Mouse (Mus musculus): Measurements from ENCODE around the gene Dennd2a. TPM values are rescaled to one million over a fixed set of nuclear protein-coding genes. Genes with fewer than 3 reads are reported as not detected.
"Not testable (repeated sequence)": the region's sequence is repeated elsewhere in the genome, so short reads cannot be mapped to it uniquely, and the experiment has no call there.

Dennd2a gene
- polyA plus RNA-seq, 1 experiment from 2014 or later, result 52.7 TPM

DNA sequence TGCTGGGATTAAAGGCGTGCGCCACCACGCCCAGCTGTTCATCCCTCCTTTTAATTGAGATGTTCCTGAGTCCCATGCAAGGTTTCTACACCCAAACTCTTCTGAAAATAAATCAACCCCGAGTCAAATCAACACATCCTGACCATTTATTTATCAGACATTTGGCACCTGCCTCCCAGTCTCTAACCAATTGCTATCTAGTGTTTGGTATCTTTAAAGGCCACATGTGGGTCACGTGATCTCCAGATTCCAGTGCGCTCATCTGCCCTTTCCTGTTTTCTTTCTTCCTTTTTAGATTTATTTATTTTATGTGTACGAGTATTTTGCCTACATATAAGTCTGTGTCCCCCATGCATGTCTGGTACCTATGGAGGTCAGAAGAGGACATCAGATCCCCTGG is 134.0 kb downstream of the Dennd2a start:
- no peaks in the 10 kb centered on the region for H3K27me3 ChIP-seq
- no peak for DNase-seq (ENCODE audit: low read depth, low spot score)
- in situ Hi-C loops (cut with MboI; ENCODE audit: low pct_unique_long_range_greater_than_20kb), result no loop called here
- TF ChIP-seq CTCF (IDR thresholded peaks at IDR 0.05), result no peak
- ChIA-PET CTCF (no interaction called here), POLR2A (no interaction called here)
- no peak for ATAC-seq

DNA sequence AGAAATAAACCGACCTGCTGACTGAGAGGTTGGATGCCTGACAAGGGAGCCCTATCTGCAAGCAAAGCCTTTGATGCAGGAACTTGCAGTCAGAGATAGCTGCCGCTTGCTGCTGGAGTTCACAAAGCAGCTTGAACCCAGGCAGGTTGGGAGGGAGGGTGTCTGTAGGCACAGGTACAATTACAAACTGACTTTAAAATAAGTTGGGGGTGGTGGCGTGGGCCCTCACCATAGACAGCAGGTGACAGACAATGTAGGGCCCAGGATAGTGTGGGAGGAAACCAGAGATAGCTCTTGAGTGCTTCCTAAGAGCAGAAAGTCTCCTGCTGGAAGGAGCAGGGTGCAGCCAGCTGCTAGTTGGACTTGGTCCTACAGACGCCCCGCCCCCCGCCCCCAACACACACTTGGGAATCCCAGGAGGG is 134.5 kb downstream of the Dennd2a start:
- in situ Hi-C loops (cut with MboI; ENCODE audit: low pct_unique_long_range_greater_than_20kb), result no loop called here
- no peak for DNase-seq (ENCODE audit: low read depth, low spot score)
- CTCF ChIA-PET, result no interaction called here

DNA sequence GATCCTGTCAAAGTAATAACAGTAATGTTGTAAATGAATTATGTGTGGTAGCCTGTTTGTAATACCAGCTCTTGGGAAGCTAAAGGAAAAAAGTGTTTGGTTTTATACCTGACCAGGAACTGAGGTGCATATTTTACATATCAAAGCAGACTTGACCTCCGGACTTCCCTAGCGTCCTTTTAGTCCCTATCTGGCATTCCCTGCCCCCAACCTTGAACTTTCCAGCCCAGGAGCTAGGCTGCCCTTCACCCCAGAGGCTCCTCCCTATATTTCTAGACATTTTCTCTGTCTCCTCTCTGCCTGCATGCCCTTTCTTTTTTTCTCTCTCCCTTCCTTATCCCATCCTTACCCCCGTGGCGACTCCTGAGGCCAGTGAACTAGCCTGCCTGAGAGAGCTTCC is 136.8 kb downstream of the Dennd2a start:
- DNase-seq (ENCODE audit: low read depth, low spot score) (no peak), ATAC-seq (no peak)
- ChIA-PET POLR2A (interaction anchor here (0.6 kb wide), 1 partner anchor 21 kb away, joined by 3 read pairs; no protein-coding TSS in a partner anchor), CTCF (no interaction called here)
- H3K27me3 ChIP-seq, result no peaks in the 10 kb centered on the region
- in situ Hi-C loops (cut with MboI; ENCODE audit: low pct_unique_long_range_greater_than_20kb), result no loop called here
- TF ChIP-seq CTCF (IDR thresholded peaks at IDR 0.05), result no peak

More for the DNA sequence above, 134.5 kb downstream of the Dennd2a start:
- POLR2A ChIA-PET, result no interaction called here
- no peaks in the 10 kb centered on the region for H3K27me3 ChIP-seq
- no peak for ATAC-seq
- no peak for TF ChIP-seq CTCF (IDR thresholded peaks at IDR 0.05)

DNA sequence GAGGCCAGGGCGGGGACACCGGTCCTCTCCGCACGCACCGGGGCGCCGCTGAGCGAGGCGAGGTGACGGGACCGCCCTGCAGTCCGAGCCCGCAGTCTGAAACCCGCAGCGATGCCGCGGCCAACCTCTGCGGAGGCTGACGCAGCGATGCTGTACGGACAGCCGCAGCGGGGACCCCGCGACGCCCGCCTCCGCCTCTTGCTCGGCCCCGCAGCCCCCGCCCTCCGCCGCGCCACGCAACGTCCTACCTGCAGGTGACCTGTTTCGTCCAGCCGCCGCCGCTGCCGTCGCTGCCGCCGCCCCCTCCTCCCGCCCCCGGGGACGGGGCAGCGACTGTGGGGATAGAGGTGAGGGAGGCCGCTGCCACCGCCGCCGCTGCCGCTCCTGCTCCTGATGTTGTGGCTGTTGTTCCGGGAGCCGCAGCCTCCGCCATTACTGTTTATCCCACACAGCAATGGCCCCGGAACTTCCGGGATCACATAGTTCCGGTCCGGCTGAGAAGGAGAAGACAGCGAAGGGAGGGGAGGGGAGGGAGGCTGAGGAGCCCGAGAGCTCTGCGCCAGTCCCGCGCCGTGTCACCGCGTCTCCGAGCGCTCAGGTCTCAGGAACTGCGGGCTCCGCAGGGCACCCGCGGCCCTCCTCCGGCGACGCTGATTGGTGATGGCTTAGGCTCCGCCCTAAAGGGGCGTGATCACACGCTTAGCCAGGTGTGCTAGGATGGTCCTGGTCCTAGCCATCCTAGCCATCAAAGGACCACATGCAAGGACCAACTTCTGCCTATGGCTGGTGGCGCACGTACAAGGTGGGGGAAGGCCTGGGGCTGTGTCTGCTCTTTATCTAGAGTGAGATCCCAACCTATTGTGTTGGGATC is 137.6 kb downstream of the Dennd2a start, which contains the start of gene Mkrn1:
Gene Mkrn1 (minus strand): TSS at position 612 of the 871 bp plus-strand sequence.
- H3K27me3 ChIP-seq, result no peaks in the 10 kb centered on the region
- POLR2A ChIA-PET, result no interaction called here
- ATAC-seq (peak; percentile 90), DNase-seq (ENCODE audit: low read depth, low spot score) (peak; percentile 13)
- no peak for TF ChIP-seq CTCF (IDR thresholded peaks at IDR 0.05)
- CTCF ChIA-PET, result interaction anchor here (0.8 to 1.5 kb wide), 2 partner anchors 12 to 14 kb away, joined by 3 read pairs; no protein-coding TSS in a partner anchor
- in situ Hi-C loops (cut with MboI; ENCODE audit: low pct_unique_long_range_greater_than_20kb), result loop anchor here (5.0 kb wide), 1 partner anchor 32 kb away; no protein-coding TSS in a partner anchor

DNA sequence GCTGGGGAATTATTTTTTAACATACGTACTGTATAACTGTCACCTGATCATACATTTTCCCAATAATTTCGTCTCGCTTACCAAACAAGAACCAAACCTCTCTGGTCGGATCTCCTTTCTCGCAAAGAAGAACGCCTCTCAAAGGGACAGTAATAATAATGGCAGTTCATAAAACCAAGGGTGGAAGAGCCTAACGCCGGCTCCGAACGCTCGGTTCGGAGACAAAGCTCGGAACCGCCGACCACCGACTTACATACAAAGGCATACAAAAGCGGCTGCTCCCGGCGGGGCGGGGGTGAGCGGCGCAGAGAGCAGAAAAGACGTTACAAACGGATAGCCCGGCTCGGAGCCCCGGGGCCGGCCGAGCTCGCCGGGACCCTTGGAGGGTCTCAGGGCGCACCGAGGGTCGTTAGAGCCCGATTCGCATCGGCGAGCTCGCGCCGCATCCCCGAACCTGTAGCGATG is 138.2 kb downstream of the Dennd2a start:
- no peaks in the 10 kb centered on the region for H3K27me3 ChIP-seq
- ATAC-seq (peak; percentile 9), DNase-seq (ENCODE audit: low read depth, low spot score) (no peak)
- POLR2A ChIA-PET, result interaction anchor here (0.6 kb wide), 1 partner anchor 175 kb away, joined by 3 read pairs; no protein-coding TSS in a partner anchor
- TF ChIP-seq CTCF (IDR thresholded peaks at IDR 0.05), result no peak
- in situ Hi-C loops (cut with MboI; ENCODE audit: low pct_unique_long_range_greater_than_20kb), result loop anchor here (5.0 kb wide), 1 partner anchor 33 kb away; no protein-coding TSS in a partner anchor
- CTCF ChIA-PET, result interaction anchor here (0.8 to 1.5 kb wide), 2 partner anchors 11 to 14 kb away, joined by 3 read pairs; no protein-coding TSS in a partner anchor

DNA sequence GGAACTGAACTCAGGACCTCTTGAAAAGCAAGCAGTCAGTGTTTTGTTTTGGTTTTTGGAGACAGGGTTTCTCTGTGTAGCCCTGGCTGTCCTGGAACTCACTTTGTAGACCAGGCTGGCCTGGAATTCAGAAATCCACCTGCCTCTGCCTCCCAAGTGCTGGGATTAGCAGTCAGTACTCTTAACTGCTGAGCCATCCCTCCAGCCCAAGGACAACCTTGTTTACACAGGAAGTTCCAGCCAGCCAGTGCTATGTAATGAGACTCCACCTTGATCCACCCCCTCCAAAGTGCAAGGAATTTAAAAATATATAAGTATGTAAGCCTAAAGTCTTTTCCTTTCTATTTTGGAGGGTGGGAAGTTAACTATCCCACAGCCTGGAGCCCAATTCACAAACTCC is 141.0 kb downstream of the Dennd2a start:
- H3K27me3 ChIP-seq; ATAC-seq; DNase-seq (ENCODE audit: low read depth, low spot score); POLR2A ChIA-PET: not testable (repeated sequence)
- in situ Hi-C loops (cut with MboI; ENCODE audit: low pct_unique_long_range_greater_than_20kb), result loop anchor here (5.0 kb wide), 1 partner anchor 36 kb away; no protein-coding TSS in a partner anchor
- CTCF ChIA-PET, result interaction anchor here (1.5 to 3.6 kb wide), 3 partner anchors 13 to 151 kb away, joined by 3 to 19 read pairs (median 8); no protein-coding TSS in a partner anchor

DNA sequence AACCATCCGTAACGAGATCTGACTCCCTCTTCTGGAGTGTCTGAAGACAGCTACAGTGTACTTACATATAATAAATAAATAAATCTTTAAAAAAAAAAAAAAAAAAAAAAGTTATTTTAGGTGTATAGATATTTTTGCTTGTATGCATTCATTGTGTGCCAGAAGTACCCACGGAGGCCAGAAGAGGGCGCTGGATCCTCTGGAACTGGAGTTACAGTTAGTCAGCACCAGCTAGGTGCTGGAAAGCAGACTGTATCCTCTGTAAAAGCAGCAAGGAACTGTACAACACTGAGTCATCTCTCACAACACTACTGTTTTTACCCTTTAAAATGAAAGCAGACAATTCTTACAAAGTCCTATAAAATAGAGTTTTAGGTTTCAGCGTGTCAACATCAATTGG is 141.9 kb downstream of the Dennd2a start:
- ChIA-PET POLR2A (interaction anchor here (0.7 kb wide), 1 partner anchor 43 kb away, joined by 4 read pairs; no protein-coding TSS in a partner anchor), CTCF (interaction anchor here (1.1 to 3.6 kb wide), 4 partner anchors 12 to 47 kb away, joined by 3 to 19 read pairs (median 6); no protein-coding TSS in a partner anchor)
- DNase-seq (ENCODE audit: low read depth, low spot score) (no peak), ATAC-seq (no peak)
- H3K27me3 ChIP-seq, result no peaks in the 10 kb centered on the region
- peak; percentile 66 for TF ChIP-seq CTCF (IDR thresholded peaks at IDR 0.05)
- in situ Hi-C loops (cut with MboI; ENCODE audit: low pct_unique_long_range_greater_than_20kb), result loop anchor here (5.0 kb wide), 1 partner anchor 37 kb away; no protein-coding TSS in a partner anchor

DNA sequence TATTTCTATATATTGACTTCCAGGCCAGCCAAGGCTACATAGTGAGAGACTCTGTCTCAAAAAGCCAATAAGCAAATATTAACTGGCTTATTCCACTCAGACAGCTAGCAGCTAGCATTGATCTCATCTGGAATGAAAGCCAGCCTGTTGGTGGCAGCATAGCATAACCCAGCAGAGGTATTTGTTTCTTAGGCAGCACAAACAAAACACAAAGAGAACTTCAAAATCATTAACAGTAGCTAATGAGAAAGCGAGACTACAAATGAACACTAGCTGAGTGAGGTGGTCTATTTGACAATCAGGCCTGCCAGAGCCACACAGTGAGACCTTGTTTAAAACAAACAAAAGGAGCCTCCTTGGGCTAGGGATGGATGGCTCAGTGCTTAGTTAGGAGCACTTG is 143.6 kb downstream of the Dennd2a start:
- DNase-seq (ENCODE audit: low read depth, low spot score) (no peak), ATAC-seq (no peak)
- ChIA-PET POLR2A (no interaction called here), CTCF (interaction anchor here (0.7 to 3.6 kb wide), 8 partner anchors 10 to 151 kb away, joined by 3 to 19 read pairs (median 4); no protein-coding TSS in a partner anchor)
- in situ Hi-C loops (cut with MboI; ENCODE audit: low pct_unique_long_range_greater_than_20kb), result no loop called here
- peak; percentile 50 for TF ChIP-seq CTCF (IDR thresholded peaks at IDR 0.05)
- no peaks in the 10 kb centered on the region for H3K27me3 ChIP-seq

Other genes starting within 250 kb of the Dennd2a start
- 71.7 TPM for gene Slc37a3, start 180.2 kb downstream of the Dennd2a start, polyA plus RNA-seq (2021)
- gene Rab19, start 176.7 kb downstream of the Dennd2a start, polyA plus RNA-seq (2021), result 0.15 TPM
- 58.7 TPM for gene Mkrn1, start 137.4 kb downstream of the Dennd2a start, polyA plus RNA-seq (2021)
- 19.6 TPM for gene Adck2, start 16.0 kb upstream of the Dennd2a start, polyA plus RNA-seq (2021)
- 2.2 TPM for gene Gm42420, start 27.9 kb upstream of the Dennd2a start, polyA plus RNA-seq (2021)
- 219 TPM for gene Ndufb2, start 34.7 kb upstream of the Dennd2a start, polyA plus RNA-seq (2021)
- gene Braf, start 167.6 kb upstream of the Dennd2a start, polyA plus RNA-seq (2021), result 13.2 TPM

Measured in Patski (cell line).